Mouse (Mus musculus) megakaryocyte, embryonic 14.5 days (primary cell): Measurements from ENCODE around the gene Trhr2. TPM values are rescaled to one million over a fixed set of nuclear protein-coding genes. Genes with fewer than 3 reads are reported as not detected.
"Not testable (repeated sequence)": the region's sequence is repeated elsewhere in the genome, so short reads cannot be mapped to it uniquely, and the experiment has no call there.

ENCODE experiments used
- H3K27me3 ChIP-seq: replicated peaks from 2 replicates; pipeline ENCODE3; 2012; ENCODE audit warnings: inconsistent platforms
- H3K36me3 ChIP-seq: replicated peaks from 2 replicates; pipeline ENCODE3; 2012; ENCODE audit warnings: low read length, inconsistent platforms, mixed read lengths
- H3K4me1 ChIP-seq: 2 replicates; pipeline ENCODE4 v1.6.1; 2012; ENCODE audit warnings: inconsistent platforms
- H3K4me3 ChIP-seq: replicated peaks from 2 replicates; pipeline ENCODE3; 2012; ENCODE audit warnings: moderate library complexity, mild to moderate bottlenecking, inconsistent platforms
- H3K9me3 ChIP-seq: 2 replicates; pipeline ENCODE4 v1.6.1; 2012; ENCODE audit warnings: inconsistent platforms
- FLI1 ChIP-seq: IDR thresholded peaks from 2 replicates; pipeline ENCODE4 v1.6.1; 2012; ENCODE audit warnings: low read length, inconsistent platforms, mixed read lengths
- GATA1 ChIP-seq: IDR thresholded peaks from 3 replicates; pipeline ENCODE4 v1.6.1; 2012; ENCODE audit warnings: mixed read lengths, low read length, inconsistent platforms, borderline replicate concordance
- polyA plus RNA-seq: library from polyadenylated mRNA; stranded (reverse); fragments of >175 nt; gene quantifications from 2 replicates; pipeline ENCODE4 v1.2.3, GENCODE M21; 2012; ENCODE audit warnings: low replicate concordance; ENCODE audit not compliant: insufficient read depth

The Trhr2 gene
- polyA plus RNA-seq, 1 experiment: not detected

GRCm38 (mm10) chr8:122334791-122335490 is 25.6 kb downstream of the Trhr2 start:
- Histone ChIP-seq H3K27me3 (no peaks in the 10 kb centered on the region), H3K36me3 (peaks cover 98% of the 10 kb centered on the region), H3K4me3 (no peak overlapping the region), H3K4me1 (peaks cover 98% of the 10 kb centered on the region), H3K9me3 (peaks cover 7% of the 10 kb centered on the region; the same call in 1 of the 2 replicates)
- TF ChIP-seq GATA1: no peak
- no peak for TF ChIP-seq FLI1

- Histone ChIP-seq H3K4me1 (peaks cover 98% of the 10 kb centered on the region), H3K36me3 (peaks cover 98% of the 10 kb centered on the region), H3K27me3 (no peaks in the 10 kb centered on the region), H3K9me3 (peaks cover 7% of the 10 kb centered on the region; the same call in 1 of the 2 replicates), H3K4me3 (no peak overlapping the region)
- TF ChIP-seq FLI1 (no peak), GATA1 (no peak)
These were observed 27.0 kb downstream of the Trhr2 start for GRCm38 (mm10) chr8:122333531-122333930.

GRCm38 (mm10) chr8:122332753-122333506 is 27.6 kb downstream of the Trhr2 start:
- Histone ChIP-seq H3K36me3 (peaks cover 98% of the 10 kb centered on the region), H3K4me1 (peaks cover 98% of the 10 kb centered on the region), H3K27me3 (no peaks in the 10 kb centered on the region), H3K4me3 (no peak overlapping the region), H3K9me3 (peaks cover 7% of the 10 kb centered on the region; the same call in 1 of the 2 replicates)
- TF ChIP-seq GATA1 (no peak), FLI1 (no peak)

GRCm38 (mm10) chr8:122331134-122331523 is 29.4 kb downstream of the Trhr2 start:
- H3K4me3 ChIP-seq: peak overlapping the region; percentile 46
- H3K27me3 ChIP-seq: no peaks in the 10 kb centered on the region
- peaks cover 98% of the 10 kb centered on the region for H3K4me1 ChIP-seq
- H3K9me3 ChIP-seq: peaks cover 7% of the 10 kb centered on the region; the same call in 1 of the 2 replicates
- TF ChIP-seq FLI1 (no peak), GATA1 (no peak)
- peaks cover 97% of the 10 kb centered on the region for H3K36me3 ChIP-seq

GRCm38 (mm10) chr8:122330446-122331133 is 30.0 kb downstream of the Trhr2 start:
- Histone ChIP-seq H3K36me3 (peaks cover 97% of the 10 kb centered on the region), H3K9me3 (peaks cover 6% of the 10 kb centered on the region; the same call in 1 of the 2 replicates), H3K4me1 (peaks cover 98% of the 10 kb centered on the region), H3K27me3 (no peaks in the 10 kb centered on the region), H3K4me3 (peak overlapping the region; percentile 46)
- TF ChIP-seq FLI1: no peak
- TF ChIP-seq GATA1: no peak

GRCm38 (mm10) chr8:122329553-122330239 is 30.9 kb downstream of the Trhr2 start:
- no peak for TF ChIP-seq GATA1
- TF ChIP-seq FLI1: no peak
- no peaks in the 10 kb centered on the region for H3K27me3 ChIP-seq
- H3K36me3 ChIP-seq: peaks cover 97% of the 10 kb centered on the region
- peak overlapping the region; percentile 78 for H3K4me3 ChIP-seq
- no peaks in the 10 kb centered on the region for H3K9me3 ChIP-seq
- peaks cover 98% of the 10 kb centered on the region for H3K4me1 ChIP-seq

GRCm38 (mm10) chr8:122329072-122329471 is 31.5 kb downstream of the Trhr2 start:
- no peak for TF ChIP-seq GATA1
- no peak for TF ChIP-seq FLI1
- Histone ChIP-seq H3K4me3 (no peak overlapping the region), H3K4me1 (peaks cover 98% of the 10 kb centered on the region), H3K36me3 (peaks cover 97% of the 10 kb centered on the region), H3K9me3 (no peaks in the 10 kb centered on the region), H3K27me3 (no peaks in the 10 kb centered on the region)

GRCm38 (mm10) chr8:122326114-122326542 is 34.4 kb downstream of the Trhr2 start:
- Histone ChIP-seq H3K36me3 (peaks cover 98% of the 10 kb centered on the region), H3K4me3 (peak overlapping the region; percentile 75), H3K4me1 (peaks cover 100% of the 10 kb centered on the region), H3K27me3 (no peaks in the 10 kb centered on the region), H3K9me3 (no peaks in the 10 kb centered on the region)
- no peak for TF ChIP-seq GATA1
- no peak for TF ChIP-seq FLI1

- H3K4me1 ChIP-seq: peaks cover 100% of the 10 kb centered on the region
- peak overlapping the region; percentile 54 for H3K4me3 ChIP-seq
- no peak for TF ChIP-seq GATA1
- TF ChIP-seq FLI1: no peak
- no peaks in the 10 kb centered on the region for H3K27me3 ChIP-seq
- H3K36me3 ChIP-seq: peaks cover 98% of the 10 kb centered on the region
- no peaks in the 10 kb centered on the region for H3K9me3 ChIP-seq
These were observed 35.4 kb downstream of the Trhr2 start for GRCm38 (mm10) chr8:122325196-122325595.

- H3K36me3 ChIP-seq: peaks cover 98% of the 10 kb centered on the region
- H3K4me3 ChIP-seq: peak overlapping the region; percentile 81
- not testable (repeated sequence) for H3K9me3 ChIP-seq, H3K27me3 ChIP-seq
- peaks cover 100% of the 10 kb centered on the region for H3K4me1 ChIP-seq
These were observed 36.6 kb downstream of the Trhr2 start for GRCm38 (mm10) chr8:122323951-122324402.
